Mouse (Mus musculus) kidney, embryonic 14.5 days (tissue): Measurements from ENCODE around the gene Cox4i1. TPM values are rescaled to one million over a fixed set of nuclear protein-coding genes. Genes with fewer than 3 reads are reported as not detected.

Experiments used
- ATAC-seq: fragments of 200-750 bp; cut with Nextera tagmentation; 2 replicates; pipeline ENCODE4 v1.8.0; 2017; ENCODE audit warnings: moderate number of reproducible peaks, mild to moderate bottlenecking, moderate TSS enrichment, moderate library complexity; ENCODE audit not compliant: low FRiP score, low TSS enrichment
- H3K27ac ChIP-seq: fragments of 300-500 bp; sonication (generic); 2 replicates; pipeline ENCODE4 v1.5.1; 2014; ENCODE audit warnings: low read depth, mild to moderate bottlenecking, low read length, moderate library complexity, mixed read lengths
- H3K27me3 ChIP-seq: fragments of 300-500 bp; sonication (generic); 2 replicates; pipeline ENCODE4 v1.6.1; 2014; ENCODE audit warnings: mild to moderate bottlenecking, low read length; ENCODE audit not compliant: control insufficient read depth, insufficient read depth
- H3K36me3 ChIP-seq: fragments of 300-500 bp; sonication (generic); 2 replicates; pipeline ENCODE4 v1.6.1; 2014; ENCODE audit warnings: low read length, mixed read lengths; ENCODE audit not compliant: control insufficient read depth, insufficient read depth
- H3K4me1 ChIP-seq: fragments of 300-500 bp; sonication (generic); 2 replicates; pipeline ENCODE4 v1.6.1; 2014; ENCODE audit warnings: low read length, mixed read lengths; ENCODE audit not compliant: control insufficient read depth, insufficient read depth
- H3K4me2 ChIP-seq: fragments of 300-500 bp; sonication (generic); replicated peaks from 2 replicates; pipeline ENCODE4 v1.6.1; 2014; ENCODE audit warnings: low read depth, mild to moderate bottlenecking, low read length
- H3K4me3 ChIP-seq: fragments of 300-500 bp; sonication (generic); 2 replicates; pipeline ENCODE4 v1.5.1; 2014; ENCODE audit warnings: mild to moderate bottlenecking, low read length
- H3K9ac ChIP-seq: fragments of 300-500 bp; sonication (generic); 2 replicates; pipeline ENCODE4 v1.6.1; 2014; ENCODE audit warnings: low read depth, mild to moderate bottlenecking, low read length, moderate library complexity
- H3K9me3 ChIP-seq: fragments of 300-500 bp; sonication (generic); 2 replicates; pipeline ENCODE4 v1.6.1; 2016; ENCODE audit warnings: low read length; ENCODE audit not compliant: control insufficient read depth
- WGBS: fragments of 180-500 bp; shearing (Covaris S2); extraction: QIAGEN DNeasy Blood & Tissue Kit; methylation state at CpG from one replicate; pipeline ENCODE4 v1.1.7; 2014; 5-methylcytosine and 5-hydroxymethylcytosine counted together
- polyA plus RNA-seq: library from polyadenylated mRNA; unstranded; fragments of >200 nt; fragmentation: Nextera tagmentation; extraction: Ambion mirVana; gene quantifications from 2 replicates; pipeline ENCODE4 v1.2.1, GENCODE M21; 2014

Gene Cox4i1
- polyA plus RNA-seq = 968 and 1,059 TPM in 2 replicates

- Histone ChIP-seq H3K36me3 (peaks cover 35% of the 10 kb centered on the region), H3K4me3 (peak within 1 kb of the TSS; percentile 95), H3K9me3 (no peaks in the 10 kb centered on the region), H3K9ac (peak within 1 kb of the TSS; percentile 97), H3K27me3 (no peaks in the 10 kb centered on the region), H3K27ac (peak within 1 kb of the TSS; percentile 79), H3K4me1 (peaks cover 21% of the 10 kb centered on the region), H3K4me2 (peak within 1 kb of the TSS; percentile 91)
- WGBS = under 1% methylated on average over 93 of the region's 105 CpGs
- peak; percentile 93 for ATAC-seq
Measured at GRCm38 (mm10) chr8:120667561-120668373, at the start of gene Cox4i1, which contains the start of gene Gm27021. Gene Cox4i1 (plus strand): TSS chr8:120668222. Gene Gm27021 (minus strand): TSS chr8:120668079.

DNA sequence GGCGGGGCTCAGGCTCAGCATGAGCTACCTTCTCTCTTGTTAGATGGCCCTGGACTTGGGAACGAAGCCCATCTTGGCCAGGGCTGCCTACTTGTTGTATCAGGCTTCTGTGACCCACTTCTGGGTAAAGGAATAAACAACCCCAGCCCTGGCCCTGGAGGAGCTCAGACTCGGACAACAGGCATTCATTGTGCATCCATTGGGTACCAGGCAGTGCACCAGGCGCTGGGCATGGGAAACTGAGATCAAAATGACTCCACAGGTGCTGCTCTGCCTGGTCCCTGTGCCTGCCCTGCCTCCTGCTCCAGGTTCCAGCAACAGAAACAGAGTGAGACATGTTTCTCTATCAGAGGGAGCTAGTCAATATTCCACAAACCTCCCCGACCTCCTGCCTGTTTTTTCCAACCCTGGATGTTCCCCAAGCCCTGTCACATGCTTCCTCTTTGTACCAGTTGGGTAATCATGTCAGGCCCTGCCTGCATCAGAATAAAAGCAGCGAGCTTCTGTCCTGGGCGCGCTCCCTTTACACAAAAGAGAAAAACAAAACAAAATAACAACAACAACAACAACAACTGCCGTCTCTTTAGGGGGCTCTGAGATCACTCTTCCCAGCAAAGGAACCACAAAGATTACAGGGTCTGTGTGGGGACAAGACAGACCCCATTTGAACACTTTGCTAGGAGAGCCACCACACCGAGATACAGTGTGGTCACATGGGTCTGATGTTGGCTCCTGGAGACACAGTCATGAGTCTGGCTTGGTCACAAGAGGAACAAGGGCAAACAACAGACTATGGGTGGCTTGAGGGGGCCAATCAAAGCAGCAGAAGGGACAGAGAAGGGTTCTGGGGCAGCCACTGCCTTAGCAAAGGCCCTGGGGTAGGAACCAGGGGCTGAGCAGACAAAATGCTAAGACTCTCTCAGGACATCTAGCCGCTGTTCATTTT lies 48.5 kb upstream of the Cox4i1 start:
- H3K4me1 ChIP-seq = peaks cover 10% of the 10 kb centered on the region
- H3K9me3 ChIP-seq = no peaks in the 10 kb centered on the region
- H3K4me3 ChIP-seq = no peak overlapping the region
- WGBS = 78% methylated on average over 11 of the region's 11 CpGs
- no peak overlapping the region for H3K27ac ChIP-seq
- no peaks in the 10 kb centered on the region for H3K36me3 ChIP-seq
- H3K4me2 ChIP-seq = no peak overlapping the region
- H3K9ac ChIP-seq = no peak overlapping the region
- no peaks in the 10 kb centered on the region for H3K27me3 ChIP-seq
- no peak for ATAC-seq

DNA sequence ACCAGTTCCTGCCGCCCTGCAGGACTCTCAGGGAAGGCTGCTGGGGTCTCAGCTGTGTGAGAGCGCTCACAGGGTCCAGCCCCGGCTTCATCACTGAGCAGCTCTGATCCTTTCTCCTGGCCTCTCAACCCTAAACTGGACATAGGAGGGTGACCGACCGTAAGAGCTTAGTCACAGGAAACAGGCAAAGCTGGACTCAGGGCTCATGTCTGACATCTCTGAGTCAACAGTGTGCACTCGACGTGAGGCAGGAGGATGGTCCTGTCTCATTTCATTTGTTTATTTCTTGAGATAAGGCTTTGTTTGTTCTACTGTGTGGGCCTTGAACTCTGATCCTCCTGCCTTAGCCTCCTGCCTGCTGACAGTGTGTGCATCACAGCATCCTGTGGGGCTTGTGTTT lies 47.6 kb upstream of the Cox4i1 start:
- ATAC-seq = no peak
- Histone ChIP-seq H3K36me3 (no peaks in the 10 kb centered on the region), H3K4me3 (no peak overlapping the region), H3K9me3 (no peaks in the 10 kb centered on the region), H3K4me1 (peaks cover 15% of the 10 kb centered on the region), H3K4me2 (no peak overlapping the region), H3K9ac (no peak overlapping the region), H3K27ac (no peak overlapping the region), H3K27me3 (no peaks in the 10 kb centered on the region)
- 49% methylated on average over 7 of the region's 7 CpGs for WGBS

DNA sequence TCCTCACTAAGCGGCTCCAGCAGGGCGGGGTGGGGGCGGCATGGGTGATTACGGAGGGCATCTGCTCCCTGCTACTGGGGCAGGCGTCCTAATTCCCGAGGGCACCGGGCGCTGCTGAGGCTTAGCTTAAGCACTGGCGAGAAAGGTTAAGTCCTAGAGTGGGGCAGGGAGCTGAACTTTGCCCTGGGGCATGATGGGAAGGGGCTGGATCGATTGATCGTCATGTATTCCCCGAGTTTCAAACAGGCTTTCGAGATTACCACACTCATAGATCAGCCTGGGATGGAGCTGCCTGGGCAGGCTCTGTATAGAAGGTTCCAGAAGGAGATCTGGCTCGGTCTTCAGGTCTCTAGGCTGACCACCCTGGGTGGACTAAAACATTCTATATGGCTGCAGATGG lies 45.9 kb upstream of the Cox4i1 start:
- Histone ChIP-seq H3K9ac (no peak overlapping the region), H3K4me1 (peaks cover 15% of the 10 kb centered on the region), H3K36me3 (no peaks in the 10 kb centered on the region), H3K4me3 (no peak overlapping the region), H3K9me3 (no peaks in the 10 kb centered on the region), H3K4me2 (no peak overlapping the region), H3K27me3 (no peaks in the 10 kb centered on the region), H3K27ac (no peak overlapping the region)
- no peak for ATAC-seq
- whole genome bisulfite sequencing = 80% methylated on average over 14 of the region's 14 CpGs

- WGBS = 40% methylated on average over 2 of the region's 2 CpGs
- Histone ChIP-seq H3K4me3 (no peak overlapping the region), H3K36me3 (no peaks in the 10 kb centered on the region), H3K27ac (no peak overlapping the region), H3K9me3 (no peaks in the 10 kb centered on the region), H3K4me1 (peaks cover 15% of the 10 kb centered on the region), H3K27me3 (no peaks in the 10 kb centered on the region), H3K9ac (no peak overlapping the region), H3K4me2 (no peak overlapping the region)
- no peak; the same call in 1 of the 2 replicates for ATAC-seq
Measured at GRCm38 (mm10) chr8:120623608-120624007, 44.4 kb upstream of the Cox4i1 start.

- no peak overlapping the region for H3K4me3 ChIP-seq
- H3K9ac ChIP-seq = no peak overlapping the region
- no peaks in the 10 kb centered on the region for H3K9me3 ChIP-seq
- WGBS = 63% methylated on average over 11 of the region's 11 CpGs
- H3K4me2 ChIP-seq = no peak overlapping the region
- no peak overlapping the region for H3K27ac ChIP-seq
- no peak for ATAC-seq
- H3K36me3 ChIP-seq = no peaks in the 10 kb centered on the region
- no peaks in the 10 kb centered on the region for H3K27me3 ChIP-seq
- peaks cover 12% of the 10 kb centered on the region for H3K4me1 ChIP-seq
Measured at GRCm38 (mm10) chr8:120626461-120626860, 41.6 kb upstream of the Cox4i1 start.

GRCm38 (mm10) chr8:120627298-120627697 lies 40.7 kb upstream of the Cox4i1 start:
- Histone ChIP-seq H3K27me3 (no peaks in the 10 kb centered on the region), H3K4me3 (no peak overlapping the region), H3K4me1 (peaks cover 12% of the 10 kb centered on the region), H3K27ac (no peak overlapping the region), H3K4me2 (no peak overlapping the region), H3K9ac (no peak overlapping the region), H3K9me3 (no peaks in the 10 kb centered on the region), H3K36me3 (no peaks in the 10 kb centered on the region)
- 85% methylated on average over 5 of the region's 5 CpGs for WGBS
- no peak for ATAC-seq

DNA sequence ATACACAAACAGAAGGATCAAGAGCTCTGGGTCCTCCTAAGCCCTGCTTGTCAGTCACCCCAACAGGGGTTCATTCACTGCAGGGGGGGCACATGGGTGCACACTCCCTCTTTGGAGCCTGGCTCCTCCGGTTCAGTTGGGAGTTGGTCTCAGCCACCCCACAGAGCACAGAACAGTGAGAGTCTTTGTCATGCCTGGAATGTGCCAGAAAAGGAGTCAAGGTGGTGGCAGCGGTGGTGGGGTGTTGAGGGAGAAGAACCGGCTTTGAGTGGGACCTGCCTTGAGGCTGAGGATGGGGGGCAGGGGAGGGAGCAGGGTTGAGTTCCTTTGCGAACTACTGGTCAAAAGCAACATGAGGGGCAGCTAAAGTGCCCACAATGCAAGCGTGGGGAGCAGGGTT lies 38.0 kb upstream of the Cox4i1 start:
- Histone ChIP-seq H3K36me3 (no peaks in the 10 kb centered on the region), H3K4me1 (peaks cover 10% of the 10 kb centered on the region), H3K27me3 (no peaks in the 10 kb centered on the region; the same call in 1 of the 2 replicates), H3K27ac (no peak overlapping the region), H3K4me2 (no peak overlapping the region), H3K4me3 (no peak overlapping the region), H3K9ac (no peak overlapping the region), H3K9me3 (no peaks in the 10 kb centered on the region)
- ATAC-seq = no peak
- 59% methylated on average over 5 of the region's 5 CpGs for WGBS
